Mouse (Mus musculus) lung, embryonic 16.5 days (tissue): ENCODE results near the gene Vdac1. TPM values are rescaled to one million over a fixed set of nuclear protein-coding genes. Genes with fewer than 3 reads are reported as not detected.

Source experiments
- ATAC-seq: fragments of 200-750 bp; cut with Nextera tagmentation; 2 replicates; pipeline ENCODE4 v1.8.0; 2017; ENCODE audit warnings: low read depth, mild to moderate bottlenecking, moderate library complexity
- H3K27ac ChIP-seq: fragments of 300-500 bp; sonication (generic); 2 replicates; pipeline ENCODE4 v1.5.1; 2014; ENCODE audit warnings: mild to moderate bottlenecking, control low read depth, low read length
- H3K27me3 ChIP-seq: fragments of 300-500 bp; sonication (generic); 2 replicates; pipeline ENCODE4 v1.6.1; 2014; ENCODE audit warnings: low read depth, low read length, mixed read lengths; ENCODE audit not compliant: control insufficient read depth, insufficient read depth
- H3K36me3 ChIP-seq: fragments of 300-500 bp; sonication (generic); 2 replicates; pipeline ENCODE4 v1.6.1; 2014; ENCODE audit warnings: low read length; ENCODE audit not compliant: control insufficient read depth, insufficient read depth
- H3K4me1 ChIP-seq: fragments of 300-500 bp; sonication (generic); replicated peaks from 2 replicates; pipeline ENCODE4 v1.6.1; 2014; ENCODE audit warnings: low read length, mixed read lengths; ENCODE audit not compliant: control insufficient read depth, insufficient read depth
- H3K4me2 ChIP-seq: fragments of 300-500 bp; sonication (generic); 2 replicates; pipeline ENCODE4 v1.6.1; 2014; ENCODE audit warnings: low read depth, low read length, control low read depth
- H3K4me3 ChIP-seq: fragments of 300-500 bp; sonication (generic); 2 replicates; pipeline ENCODE4 v1.5.1; 2014; ENCODE audit warnings: mild to moderate bottlenecking, low read length, control low read depth
- H3K9ac ChIP-seq: fragments of 300-500 bp; sonication (generic); 2 replicates; pipeline ENCODE4 v1.6.1; 2014; ENCODE audit warnings: low read length, control low read depth
- H3K9me3 ChIP-seq: fragments of 300-500 bp; sonication (generic); 2 replicates; pipeline ENCODE4 v1.6.1; 2016; ENCODE audit warnings: low read length; ENCODE audit not compliant: control insufficient read depth
- WGBS: fragments of 180-500 bp; shearing (Covaris S2); extraction: QIAGEN DNeasy Blood & Tissue Kit; methylation state at CpG from one replicate; pipeline ENCODE4 v1.1.7; 2014; 5-methylcytosine and 5-hydroxymethylcytosine counted together
- polyA plus RNA-seq: library from polyadenylated mRNA; unstranded; fragments of >200 nt; fragmentation: Nextera tagmentation; extraction: Ambion mirVana; gene quantifications from 2 replicates; pipeline ENCODE4 v1.2.1, GENCODE M21; 2015

Gene Vdac1
- polyA plus RNA-seq, 1 experiment from 2014 or later = 264 TPM

DNA sequence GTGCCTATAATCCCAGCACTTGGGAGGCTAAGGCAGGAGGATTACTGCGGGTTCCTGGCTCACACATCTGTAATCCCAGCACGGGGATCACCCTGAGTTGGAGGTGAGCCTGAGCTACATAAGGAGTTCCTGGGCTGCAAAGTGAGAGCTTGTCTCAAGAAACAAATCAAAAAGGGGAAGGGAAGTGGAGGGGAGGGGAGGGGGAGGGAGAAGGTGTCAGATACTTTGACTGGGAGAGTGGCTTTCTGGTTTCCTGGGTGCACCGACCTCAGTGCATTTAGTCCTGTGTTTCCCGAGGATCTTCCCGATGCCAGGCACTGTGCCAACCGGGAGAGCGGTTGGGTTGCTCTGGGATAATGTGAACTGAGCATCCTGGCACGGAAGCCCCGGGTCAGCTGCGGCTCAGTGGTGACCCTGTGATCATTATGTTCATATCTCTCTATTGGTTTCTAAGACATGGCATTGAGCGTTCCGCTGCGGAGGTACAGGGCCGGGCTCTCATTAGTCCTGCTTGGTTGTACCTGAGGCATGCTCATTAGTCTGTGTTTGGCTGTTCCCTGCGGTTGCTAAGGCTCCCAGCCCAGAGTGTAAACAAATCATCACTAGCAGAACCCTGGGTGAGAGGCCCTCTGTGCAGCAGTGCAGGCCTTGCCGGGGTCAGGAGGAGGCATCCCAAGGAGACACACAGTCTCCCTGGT lies 28.1 kb upstream of the Vdac1 start:
- Histone ChIP-seq H3K9me3 (no peaks in the 10 kb centered on the region), H3K4me3 (no peak overlapping the region), H3K27me3 (no peaks in the 10 kb centered on the region), H3K36me3 (no peaks in the 10 kb centered on the region), H3K27ac (no peak overlapping the region), H3K4me1 (peaks cover 7% of the 10 kb centered on the region; the same call in 1 of the 2 replicates), H3K9ac (no peak overlapping the region), H3K4me2 (no peak overlapping the region)
- 25% methylated on average over 16 of the region's 16 CpGs for WGBS
- peak; percentile 72; the same call in 1 of the 2 replicates for ATAC-seq

DNA sequence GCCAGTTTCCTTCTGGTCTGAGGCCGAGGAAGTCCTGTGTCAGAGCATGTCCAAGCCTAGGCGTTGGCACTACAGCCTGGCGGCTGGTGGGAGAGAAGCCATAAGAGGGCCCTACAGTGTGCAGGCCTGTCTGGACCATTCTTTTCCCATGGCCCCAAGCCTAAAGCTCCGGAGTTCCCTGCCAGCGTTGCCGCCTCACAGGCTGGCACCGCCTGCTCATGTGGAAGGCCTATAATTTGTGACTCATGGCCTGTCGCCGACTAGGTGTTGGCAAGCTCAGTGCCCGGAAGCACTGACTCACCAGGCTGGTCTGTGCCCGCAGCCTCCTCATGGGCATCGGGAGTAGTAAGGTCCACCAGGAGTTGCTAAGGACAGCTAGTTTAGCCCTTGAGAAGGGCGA lies 27.0 kb upstream of the Vdac1 start:
- no peaks in the 10 kb centered on the region for H3K9me3 ChIP-seq
- H3K9ac ChIP-seq = no peak overlapping the region
- no peaks in the 10 kb centered on the region for H3K36me3 ChIP-seq
- no peak overlapping the region for H3K27ac ChIP-seq
- WGBS = 89% methylated on average over 13 of the region's 13 CpGs
- H3K27me3 ChIP-seq = no peaks in the 10 kb centered on the region
- no peak for ATAC-seq
- H3K4me3 ChIP-seq = no peak overlapping the region
- peaks cover 7% of the 10 kb centered on the region; the same call in 1 of the 2 replicates for H3K4me1 ChIP-seq
- H3K4me2 ChIP-seq = no peak overlapping the region

DNA sequence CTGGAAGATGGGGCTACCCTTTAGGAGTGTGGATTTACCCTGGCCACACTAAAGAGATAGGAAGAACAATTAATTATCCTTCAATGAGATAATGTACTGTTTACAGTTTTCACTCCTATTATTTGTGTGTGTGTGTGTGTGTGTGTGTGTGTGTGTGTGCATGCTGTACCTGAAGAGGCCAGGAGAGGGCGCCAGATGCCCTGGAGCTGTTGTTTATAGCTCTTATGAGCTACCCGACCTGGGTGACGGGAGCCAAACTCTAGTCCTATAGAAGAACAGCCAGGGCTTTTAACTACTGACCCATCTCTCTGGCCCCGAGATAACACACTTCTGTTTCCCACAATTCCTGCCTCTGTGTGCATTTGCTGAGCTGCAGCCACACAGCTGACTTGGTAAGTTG lies 25.4 kb upstream of the Vdac1 start:
- WGBS = 81% methylated on average over 4 of the region's 4 CpGs
- no peak overlapping the region for H3K4me3 ChIP-seq
- H3K9me3 ChIP-seq = no peaks in the 10 kb centered on the region
- H3K4me1 ChIP-seq = peaks cover 7% of the 10 kb centered on the region; the same call in 1 of the 2 replicates
- H3K27ac ChIP-seq = peak overlapping the region; percentile 60; the same call in 1 of the 2 replicates
- no peak overlapping the region for H3K4me2 ChIP-seq
- H3K9ac ChIP-seq = no peak overlapping the region
- no peak for ATAC-seq
- no peaks in the 10 kb centered on the region for H3K36me3 ChIP-seq
- no peaks in the 10 kb centered on the region for H3K27me3 ChIP-seq

DNA sequence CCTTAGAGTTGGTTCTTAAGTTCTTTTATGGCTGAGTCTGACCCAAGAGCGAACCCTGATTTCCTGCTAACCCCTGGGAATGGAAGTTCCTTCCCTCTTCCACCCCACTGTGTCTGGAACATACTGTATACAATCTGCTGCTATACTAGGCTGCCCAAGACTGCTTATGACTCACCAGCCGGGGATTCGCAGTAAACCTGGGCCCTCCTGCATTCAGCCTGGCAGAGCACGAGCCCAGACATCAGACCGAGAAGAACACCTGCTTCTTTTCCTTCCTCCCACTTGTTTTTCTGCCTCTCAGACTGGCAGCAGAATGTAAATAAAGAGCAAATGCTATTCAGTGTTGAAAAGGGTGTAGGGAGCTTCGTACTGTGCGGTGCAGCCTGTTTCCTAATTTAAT lies 24.7 kb upstream of the Vdac1 start:
- 49% methylated on average over 7 of the region's 7 CpGs for WGBS
- ATAC-seq = no peak
- H3K9me3 ChIP-seq = no peaks in the 10 kb centered on the region
- H3K4me2 ChIP-seq = no peak overlapping the region
- H3K27me3 ChIP-seq = no peaks in the 10 kb centered on the region
- no peak overlapping the region for H3K4me3 ChIP-seq
- peak overlapping the region; percentile 60 for H3K27ac ChIP-seq
- peaks cover 10% of the 10 kb centered on the region for H3K4me1 ChIP-seq
- no peaks in the 10 kb centered on the region for H3K36me3 ChIP-seq
- no peak overlapping the region for H3K9ac ChIP-seq

DNA sequence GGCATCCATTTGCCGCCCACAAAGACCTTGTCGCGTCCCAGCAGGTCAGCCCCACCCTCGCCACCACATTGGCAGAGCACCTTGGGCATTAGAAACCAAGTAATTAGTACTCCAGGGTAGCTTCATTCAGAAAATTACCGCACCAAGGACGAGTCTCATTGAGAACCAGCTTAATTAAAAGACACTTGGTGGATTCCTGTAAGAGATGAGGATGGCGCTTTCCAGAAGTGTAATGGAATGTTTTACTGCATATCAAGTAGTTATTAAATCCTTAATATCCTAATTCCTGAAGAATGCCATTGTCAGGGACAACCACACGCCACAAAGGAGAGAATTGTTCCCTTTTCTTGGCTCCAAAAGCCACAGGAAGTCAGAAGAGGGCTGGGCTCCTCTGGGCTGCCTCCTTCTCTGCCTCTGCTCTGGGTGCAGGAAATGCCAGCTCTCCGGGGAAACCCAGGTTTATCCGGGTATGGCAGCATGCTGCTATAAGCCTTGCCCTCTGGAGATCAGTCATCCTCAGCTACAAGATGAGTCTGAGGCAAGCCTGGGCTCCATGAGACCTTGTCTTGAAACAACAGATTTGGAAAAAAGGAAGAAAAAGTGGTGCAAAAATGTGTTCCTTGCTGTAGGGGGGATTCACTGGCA lies 22.9 kb upstream of the Vdac1 start:
- peaks cover 14% of the 10 kb centered on the region for H3K4me1 ChIP-seq
- H3K9me3 ChIP-seq = no peaks in the 10 kb centered on the region
- H3K4me2 ChIP-seq = no peak overlapping the region
- peak; percentile 36; the same call in 1 of the 2 replicates for ATAC-seq
- WGBS = 59% methylated on average over 10 of the region's 10 CpGs
- no peaks in the 10 kb centered on the region for H3K27me3 ChIP-seq
- H3K27ac ChIP-seq = peak overlapping the region; percentile 50; the same call in 1 of the 2 replicates
- H3K4me3 ChIP-seq = no peak overlapping the region
- no peak overlapping the region for H3K9ac ChIP-seq
- H3K36me3 ChIP-seq = no peaks in the 10 kb centered on the region

DNA sequence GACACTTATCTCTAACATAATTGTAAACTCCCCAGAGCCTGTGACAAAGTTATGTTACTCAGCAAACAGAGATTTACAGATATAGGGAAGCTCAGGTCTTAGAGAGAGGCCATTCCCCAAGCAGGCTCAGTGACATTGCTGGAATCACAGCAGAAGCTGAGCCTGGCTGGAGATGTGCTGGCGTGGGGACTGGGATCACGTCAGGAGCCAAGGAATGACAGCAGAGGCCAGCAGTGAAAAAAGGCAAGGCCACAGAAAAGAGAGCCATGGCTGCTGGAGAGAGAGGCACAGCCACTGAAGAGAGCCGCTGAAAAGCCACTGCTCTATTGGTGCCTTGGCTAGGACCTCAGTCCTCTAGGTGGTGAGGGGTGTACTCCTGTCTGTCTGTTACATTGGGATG lies 22.3 kb upstream of the Vdac1 start:
- H3K27me3 ChIP-seq = no peaks in the 10 kb centered on the region
- peaks cover 14% of the 10 kb centered on the region for H3K4me1 ChIP-seq
- 62% methylated on average over 3 of the region's 3 CpGs for WGBS
- H3K27ac ChIP-seq = no peak overlapping the region
- no peak overlapping the region for H3K4me3 ChIP-seq
- H3K9ac ChIP-seq = no peak overlapping the region
- H3K9me3 ChIP-seq = no peaks in the 10 kb centered on the region
- H3K4me2 ChIP-seq = no peak overlapping the region
- no peak for ATAC-seq
- H3K36me3 ChIP-seq = no peaks in the 10 kb centered on the region

DNA sequence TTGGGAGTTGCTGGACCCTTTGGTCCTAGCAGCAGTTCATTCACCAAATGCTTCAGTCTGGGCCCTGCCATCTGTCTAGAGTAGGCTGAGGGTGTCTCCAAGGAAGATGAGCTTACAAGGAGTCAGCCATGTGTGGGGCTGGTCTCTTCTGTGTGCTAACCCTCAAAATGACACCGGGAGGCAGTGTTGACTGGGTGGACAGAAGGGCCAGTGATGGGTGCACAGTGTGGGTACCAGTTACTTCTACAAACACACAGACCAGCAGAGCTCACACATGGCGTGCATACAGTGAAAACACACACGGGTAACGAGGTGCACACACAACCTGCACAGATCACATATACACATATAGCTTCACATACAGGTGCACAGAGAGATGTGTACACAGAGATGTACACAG lies 21.6 kb upstream of the Vdac1 start:
- Histone ChIP-seq H3K27ac (no peak overlapping the region), H3K9me3 (no peaks in the 10 kb centered on the region), H3K4me3 (no peak overlapping the region), H3K4me1 (peaks cover 14% of the 10 kb centered on the region), H3K27me3 (no peaks in the 10 kb centered on the region), H3K4me2 (no peak overlapping the region), H3K9ac (no peak overlapping the region), H3K36me3 (no peaks in the 10 kb centered on the region)
- WGBS = 86% methylated on average over 4 of the region's 4 CpGs
- no peak for ATAC-seq

DNA sequence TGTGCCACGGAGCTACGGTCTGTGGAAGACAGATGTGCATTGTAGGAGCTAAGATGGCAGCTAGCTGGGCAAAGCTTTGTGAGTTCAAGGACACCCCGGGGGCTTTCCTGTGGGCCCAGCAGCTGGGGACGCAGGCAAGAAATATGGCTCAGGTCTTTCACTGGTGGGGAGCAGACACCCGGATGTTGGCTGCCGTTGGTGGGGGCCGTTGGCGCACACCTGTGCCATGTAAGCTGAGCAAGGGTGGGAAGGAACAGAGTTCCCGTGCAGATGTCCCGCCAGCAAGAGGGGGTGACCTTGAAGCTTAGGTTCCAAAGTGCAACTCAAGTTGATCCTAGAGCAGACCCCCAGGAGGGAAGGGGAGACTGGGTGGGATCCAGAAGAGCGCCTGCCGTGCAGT lies 21.1 kb upstream of the Vdac1 start:
- Histone ChIP-seq H3K27me3 (no peaks in the 10 kb centered on the region), H3K4me1 (peaks cover 14% of the 10 kb centered on the region), H3K4me2 (no peak overlapping the region), H3K9me3 (no peaks in the 10 kb centered on the region), H3K36me3 (no peaks in the 10 kb centered on the region), H3K4me3 (no peak overlapping the region), H3K27ac (no peak overlapping the region), H3K9ac (no peak overlapping the region)
- no peak for ATAC-seq
- 85% methylated on average over 12 of the region's 12 CpGs for WGBS

DNA sequence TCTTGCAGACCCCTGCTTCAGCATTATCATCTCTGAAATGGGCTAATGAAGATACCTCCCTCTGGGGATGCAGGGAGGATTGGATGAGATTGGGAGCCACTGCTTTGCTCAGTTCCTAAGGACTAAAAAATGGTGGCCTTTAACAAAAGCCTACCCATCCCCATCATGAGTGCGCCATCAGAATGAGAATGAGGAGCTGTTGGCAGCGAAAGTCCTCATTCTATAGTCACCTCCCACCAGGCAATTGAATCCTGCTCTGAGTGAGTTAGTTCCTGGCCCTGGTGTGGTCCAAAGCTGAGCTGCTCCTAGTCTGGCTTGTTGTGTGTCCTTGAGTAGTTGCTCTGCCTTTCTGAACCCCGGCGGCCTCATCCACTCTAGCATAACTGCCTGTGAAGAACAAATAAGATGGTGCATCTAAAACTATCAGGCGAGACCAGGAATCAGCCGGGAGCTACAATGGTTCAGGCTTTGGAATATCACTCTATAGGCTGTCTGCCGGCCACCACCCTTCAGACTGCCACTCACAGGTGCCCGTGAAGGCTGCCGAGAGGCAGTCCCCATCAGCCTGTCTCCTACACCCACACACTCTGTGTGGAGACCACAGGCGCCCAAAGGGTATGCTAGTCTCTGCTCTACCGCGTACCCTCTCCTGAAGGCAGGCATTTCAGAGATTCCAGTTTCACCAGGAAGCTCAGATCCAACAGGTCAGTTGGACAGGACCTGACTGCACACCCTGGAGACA lies 20.4 kb upstream of the Vdac1 start:
- peaks cover 14% of the 10 kb centered on the region for H3K4me1 ChIP-seq
- 76% methylated on average over 12 of the region's 12 CpGs for WGBS
- no peaks in the 10 kb centered on the region for H3K36me3 ChIP-seq
- H3K9ac ChIP-seq = no peak overlapping the region
- no peak overlapping the region for H3K4me2 ChIP-seq
- no peaks in the 10 kb centered on the region for H3K27me3 ChIP-seq
- H3K4me3 ChIP-seq = no peak overlapping the region
- ATAC-seq = no peak
- H3K27ac ChIP-seq = no peak overlapping the region
- no peaks in the 10 kb centered on the region for H3K9me3 ChIP-seq
